Mouse (Mus musculus) embryonic fibroblast, embryonic 13.5 days (primary cell): ENCODE results near the gene Gm21887. TPM values are rescaled to one million over a fixed set of nuclear protein-coding genes. Genes with fewer than 3 reads are reported as not detected.
A peak's percentile ranks its signal among the peaks of the same experiment; 100 is the strongest.
"Not testable (repeated sequence)": the region's sequence is repeated elsewhere in the genome, so short reads cannot be mapped to it uniquely, and the experiment has no call there.

Experiments used
- H3K27ac ChIP-seq: 2 replicates; pipeline ENCODE4 v1.5.1; 2012; ENCODE audit warnings: low read length, control low read depth, inconsistent platforms; ENCODE audit not compliant: insufficient read depth
- H3K4me1 ChIP-seq: 2 replicates; pipeline ENCODE4 v1.6.1; 2011; ENCODE audit warnings: low read length; ENCODE audit not compliant: control insufficient read depth, insufficient read depth
- H3K4me3 ChIP-seq: 2 replicates; pipeline ENCODE4 v1.5.1; 2011; ENCODE audit warnings: mild to moderate bottlenecking, control low read depth, low read length; ENCODE audit not compliant: insufficient read depth
- polyA plus RNA-seq: library from polyadenylated mRNA; stranded (reverse); fragments of >200 nt; gene quantifications from 2 replicates; pipeline ENCODE4 v1.2.4, GENCODE M21; 2011; ENCODE audit warnings: low read depth; ENCODE audit not compliant: missing spikeins, insufficient read length

Gm21887 gene
- polyA plus RNA-seq, 1 experiment: 44.5 TPM

- not testable (repeated sequence) for H3K4me3 ChIP-seq, H3K4me1 ChIP-seq, H3K27ac ChIP-seq
Observed at GRCm38 (mm10) chrX:169989691-169990631, 19.5 kb upstream of the Gm21887 start.

- not testable (repeated sequence) for H3K4me1 ChIP-seq, H3K27ac ChIP-seq, H3K4me3 ChIP-seq
Observed at GRCm38 (mm10) chrX:169991128-169991873, 18.2 kb upstream of the Gm21887 start.

GRCm38 (mm10) chrX:169992086-169992930, 17.2 kb upstream of the Gm21887 start:
- not testable (repeated sequence) for H3K4me1 ChIP-seq, H3K4me3 ChIP-seq, H3K27ac ChIP-seq

GRCm38 (mm10) chrX:169992951-169993547, 16.4 kb upstream of the Gm21887 start:
- H3K4me1 ChIP-seq, H3K27ac ChIP-seq, H3K4me3 ChIP-seq: not testable (repeated sequence)

- not testable (repeated sequence) for H3K4me3 ChIP-seq, H3K27ac ChIP-seq, H3K4me1 ChIP-seq
Observed at GRCm38 (mm10) chrX:169994011-169994865, 15.2 kb upstream of the Gm21887 start.

- H3K4me1 ChIP-seq, H3K4me3 ChIP-seq, H3K27ac ChIP-seq: not testable (repeated sequence)
Observed at GRCm38 (mm10) chrX:169994866-169995711, 14.4 kb upstream of the Gm21887 start.

DNA sequence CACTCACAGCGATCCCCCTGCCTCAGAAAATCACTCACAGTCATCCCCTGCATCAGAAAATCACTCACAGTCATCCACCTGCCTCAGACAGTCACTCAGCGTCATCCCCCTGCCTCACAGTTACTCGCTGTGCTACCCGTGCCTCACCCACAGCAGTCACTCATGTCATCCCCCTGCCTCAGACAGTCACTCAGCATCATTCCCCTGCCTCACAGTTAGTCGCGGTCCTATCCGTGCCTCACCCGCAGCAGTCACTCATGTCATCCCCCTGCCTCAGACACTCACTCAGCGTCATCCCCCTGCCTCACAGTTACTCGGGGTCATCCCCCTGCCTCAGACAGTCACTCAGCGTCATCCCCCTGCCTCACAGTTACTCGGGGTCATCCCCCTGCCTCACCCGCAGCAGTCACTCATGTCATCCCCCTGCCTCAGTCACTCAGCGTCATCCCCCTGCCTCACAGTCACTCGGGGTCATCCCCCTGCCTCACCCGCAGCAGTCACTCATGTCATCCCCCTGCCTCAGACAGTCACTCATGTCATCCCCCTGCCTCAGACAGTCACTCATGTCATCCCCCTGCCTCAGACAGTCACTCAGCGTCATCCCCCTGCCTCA, 13.4 kb upstream of the Gm21887 start:
- H3K27ac ChIP-seq, H3K4me3 ChIP-seq, H3K4me1 ChIP-seq: not testable (repeated sequence)

DNA sequence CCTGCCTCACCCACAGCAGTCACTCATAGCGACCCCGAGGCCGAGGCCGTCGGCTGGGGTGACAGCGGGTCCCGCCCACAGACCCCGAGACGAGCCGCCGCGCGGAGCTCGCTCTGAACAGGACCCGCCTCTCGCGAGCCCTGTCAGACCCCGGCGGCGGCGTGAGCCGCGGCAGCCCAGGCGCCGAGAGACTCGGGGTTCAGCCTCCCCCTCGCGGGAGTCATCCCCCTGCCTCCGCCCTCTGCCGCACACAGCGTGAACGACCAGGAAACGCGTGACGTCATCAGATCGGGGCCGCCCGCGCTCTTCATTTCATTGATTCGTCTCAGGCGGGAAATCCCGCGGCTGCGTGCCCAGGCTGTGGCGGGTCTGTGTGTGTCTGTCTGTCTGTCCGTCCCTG, 12.5 kb upstream of the Gm21887 start:
- not testable (repeated sequence) for H3K4me1 ChIP-seq, H3K4me3 ChIP-seq, H3K27ac ChIP-seq

DNA sequence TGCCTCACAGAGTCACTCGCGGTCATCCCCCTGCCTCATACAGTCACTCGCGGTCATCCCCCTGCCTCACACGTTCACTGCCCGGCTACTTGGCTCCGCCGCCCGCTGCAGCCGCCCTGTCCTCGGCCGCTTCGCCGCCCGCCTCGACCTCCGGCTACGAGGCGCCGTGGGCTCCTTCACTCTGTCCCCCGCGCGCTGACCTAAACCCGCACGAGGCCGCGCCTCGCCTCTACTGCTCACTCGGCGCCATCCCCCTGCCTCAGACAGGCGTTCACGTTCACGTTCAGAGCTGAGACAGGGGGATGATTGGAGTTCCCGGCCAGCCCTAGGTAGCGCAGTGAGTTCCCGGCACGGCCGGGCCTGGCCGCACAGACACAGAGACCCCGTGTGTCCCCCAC, 12.0 kb upstream of the Gm21887 start:
- peak overlapping the region; percentile 32 for H3K4me3 ChIP-seq
- not testable (repeated sequence) for H3K4me1 ChIP-seq
- peak overlapping the region; percentile 82 for H3K27ac ChIP-seq

DNA sequence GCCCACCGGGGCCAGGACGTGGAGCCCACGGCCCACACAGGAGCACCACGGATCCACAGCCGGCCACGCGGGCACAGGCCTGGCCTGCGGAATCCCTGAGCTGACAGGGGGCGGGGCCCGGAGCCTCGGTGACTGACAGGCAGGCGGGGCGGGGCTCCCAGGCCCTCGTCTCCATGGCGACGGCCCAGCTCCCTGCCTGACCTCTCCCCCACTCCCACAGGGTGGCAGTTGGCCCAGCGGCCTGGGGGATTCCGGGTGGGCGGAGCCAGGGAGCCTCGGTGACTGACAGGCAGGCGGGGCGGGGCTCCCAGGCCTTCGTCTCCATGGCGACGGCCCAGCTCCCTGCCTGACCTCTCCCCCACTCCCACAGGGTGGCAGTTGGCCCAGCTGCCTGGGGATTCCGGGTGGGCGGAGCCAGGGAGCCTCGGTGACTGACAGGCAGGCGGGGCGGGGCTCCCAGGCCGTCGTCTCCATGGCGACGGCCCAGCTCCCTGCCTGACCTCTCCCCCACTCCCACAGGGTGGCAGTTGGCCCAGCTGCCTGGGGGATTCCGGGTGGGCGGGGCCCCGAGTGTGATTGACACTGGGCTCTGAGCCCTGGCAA, 11.5 kb upstream of the Gm21887 start:
- peak overlapping the region; percentile 82 for H3K27ac ChIP-seq
- peak overlapping the region; percentile 32 for H3K4me3 ChIP-seq

GRCm38 (mm10) chrX:169998559-169999219, 10.8 kb upstream of the Gm21887 start:
- H3K27ac ChIP-seq, H3K4me3 ChIP-seq, H3K4me1 ChIP-seq: not testable (repeated sequence)

More for the DNA sequence above, 11.5 kb upstream of the Gm21887 start:
- H3K4me1 ChIP-seq: not testable (repeated sequence)

DNA sequence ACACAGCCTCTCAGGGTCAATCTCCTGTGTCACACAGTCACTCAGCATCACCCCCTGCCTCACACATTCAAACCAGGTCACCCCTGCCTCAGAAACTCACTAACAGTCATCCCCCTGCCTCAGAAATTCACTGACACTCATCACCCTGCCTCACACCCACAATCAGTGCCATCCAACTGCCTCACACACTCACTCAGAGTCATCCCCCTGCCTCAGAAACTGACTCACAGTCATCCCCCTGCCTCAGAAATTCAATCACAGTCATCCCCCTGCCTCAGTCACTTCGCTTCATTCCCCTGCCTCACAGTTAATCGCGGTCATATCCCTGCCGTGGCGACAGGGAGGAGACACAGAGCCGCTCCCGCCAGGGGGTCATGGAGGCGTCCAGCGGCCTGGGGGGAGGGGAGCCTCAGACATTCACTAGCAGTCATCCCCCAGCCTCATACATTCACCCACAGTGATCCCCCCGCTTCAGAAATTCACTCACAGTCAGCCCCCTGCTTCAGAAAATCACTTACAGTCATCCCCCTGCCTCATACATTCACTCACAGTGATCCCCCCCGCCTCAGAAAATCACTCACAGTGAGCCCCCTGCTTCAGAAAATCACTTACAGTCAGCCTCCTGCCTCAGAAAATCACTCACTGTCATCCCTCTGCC, 10.1 kb upstream of the Gm21887 start:
- H3K27ac ChIP-seq, H3K4me3 ChIP-seq, H3K4me1 ChIP-seq: not testable (repeated sequence)
